Mouse (Mus musculus): ENCODE measurements around the gene Srrt. TPM values are rescaled to one million over a fixed set of nuclear protein-coding genes. Genes with fewer than 3 reads are reported as not detected.
A peak's percentile ranks its signal among the peaks of the same experiment; 100 is the strongest.

Gene Srrt
- polyA plus RNA-seq, 2 experiments: 50.2 to 93.4 TPM

DNA sequence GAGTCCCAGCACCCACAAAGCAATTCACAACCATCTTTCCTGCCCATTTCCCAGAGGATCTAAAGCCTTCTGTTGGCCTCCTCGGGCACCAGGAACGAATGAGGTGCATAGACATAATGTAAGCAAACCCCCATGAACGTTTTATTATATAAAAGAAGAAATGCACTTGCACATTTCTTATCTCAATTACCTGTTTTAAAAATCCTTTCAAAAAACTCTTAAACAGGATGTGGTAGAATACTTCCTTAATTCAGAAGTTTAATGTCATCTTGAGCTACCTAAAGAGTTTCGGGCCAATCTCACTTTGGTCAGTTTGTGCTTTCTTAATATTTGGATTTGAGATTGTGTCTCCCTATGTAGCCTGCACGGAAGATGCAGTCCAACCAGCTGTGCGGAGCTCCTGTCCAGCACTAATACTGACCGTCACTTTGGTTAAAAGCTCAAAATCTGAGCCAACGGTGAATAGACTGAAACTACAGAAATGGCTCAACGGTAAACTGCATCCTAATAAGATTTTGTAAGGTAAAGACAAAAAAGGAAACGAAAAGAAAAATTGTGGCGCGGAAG is 952 bp downstream of the Srrt start:
- Histone ChIP-seq H3K36me3 (replicated peaks; ENCODE audit: control insufficient read depth, insufficient read depth, low read depth) (peaks cover 45% of the 10 kb centered on the region), H3K4me1 (replicated peaks; ENCODE audit: control insufficient read depth in 2 of 2, insufficient read depth in 2 of 2, low read length in 1 of 2) (peaks cover 22 to 32% of the 10 kb centered on the region in 2 experiments), H3K27ac (peak overlapping the region; percentile 84), H3K27me3 (ENCODE audit: control insufficient read depth, insufficient read depth, low read length) (no peaks in the 10 kb centered on the region), H3K9ac (replicated peaks) (peak overlapping the region; percentile 99), H3K4me3 (ENCODE audit: insufficient read depth in 1 of 2, low read depth in 2 of 2, low read length in 2 of 2) (peak overlapping the region; percentile 94 to 96), H3K4me2 (ENCODE audit: low read depth) (peak overlapping the region; percentile 86), H3K9me3 (ENCODE audit: control insufficient read depth, low read length) (no peaks in the 10 kb centered on the region)
- ATAC-seq (ENCODE audit: insufficient read depth): no peak
- 6% methylated on average over 12 of the region's 12 CpGs for WGBS (ENCODE audit: insufficient replicate concordance)
- TF ChIP-seq EP300 (IDR thresholded peaks at IDR 0.05; ENCODE audit: low read depth): no peak
- no peak for TF ChIP-seq CTCF (IDR thresholded peaks at IDR 0.05; ENCODE audit: low read depth)
- DNase-seq (ENCODE audit: low read depth in 3 of 3, low spot score in 3 of 3): no peak

DNA sequence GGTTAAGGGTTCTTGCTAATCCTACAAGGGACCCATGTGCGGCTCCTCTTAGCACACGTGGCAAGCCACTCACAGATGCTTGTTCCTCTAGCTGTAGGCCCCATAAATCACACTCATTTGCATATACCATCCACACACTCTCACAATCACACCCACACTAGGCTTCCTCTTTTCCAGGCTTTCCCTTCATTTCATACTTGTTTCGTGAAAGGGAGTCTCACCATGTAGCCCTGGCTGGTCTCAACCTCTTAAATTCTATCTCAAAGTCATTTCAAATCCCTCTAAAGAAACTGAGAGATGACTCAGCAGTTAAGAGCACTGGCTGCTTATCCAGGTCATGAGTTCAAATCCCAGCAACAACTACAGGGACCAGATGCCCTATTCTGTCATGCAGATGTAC is 1.7 kb downstream of the Srrt start:
- peaks cover 22 to 32% of the 10 kb centered on the region in 2 experiments for H3K4me1 ChIP-seq (replicated peaks; ENCODE audit: control insufficient read depth in 2 of 2, insufficient read depth in 2 of 2, low read length in 1 of 2)
- H3K9ac ChIP-seq (replicated peaks): peak overlapping the region; percentile 99
- H3K4me2 ChIP-seq (ENCODE audit: low read depth): peak overlapping the region; percentile 86
- DNase-seq (ENCODE audit: low read depth in 3 of 3, low spot score in 3 of 3) (no peak), ATAC-seq (ENCODE audit: insufficient read depth) (no peak)
- 35% methylated on average over 3 of the region's 3 CpGs for WGBS (ENCODE audit: insufficient replicate concordance)
- H3K9me3 ChIP-seq (ENCODE audit: control insufficient read depth, low read length): no peaks in the 10 kb centered on the region
- H3K4me3 ChIP-seq (ENCODE audit: insufficient read depth in 1 of 2, low read depth in 2 of 2, low read length in 2 of 2): peak overlapping the region; percentile 47 to 96
- TF ChIP-seq CTCF (IDR thresholded peaks at IDR 0.05; ENCODE audit: low read depth): no peak
- peak overlapping the region; percentile 41 for H3K27ac ChIP-seq
- H3K36me3 ChIP-seq (replicated peaks; ENCODE audit: control insufficient read depth, insufficient read depth, low read depth): peaks cover 52% of the 10 kb centered on the region
- no peaks in the 10 kb centered on the region for H3K27me3 ChIP-seq (ENCODE audit: control insufficient read depth, insufficient read depth, low read length)

DNA sequence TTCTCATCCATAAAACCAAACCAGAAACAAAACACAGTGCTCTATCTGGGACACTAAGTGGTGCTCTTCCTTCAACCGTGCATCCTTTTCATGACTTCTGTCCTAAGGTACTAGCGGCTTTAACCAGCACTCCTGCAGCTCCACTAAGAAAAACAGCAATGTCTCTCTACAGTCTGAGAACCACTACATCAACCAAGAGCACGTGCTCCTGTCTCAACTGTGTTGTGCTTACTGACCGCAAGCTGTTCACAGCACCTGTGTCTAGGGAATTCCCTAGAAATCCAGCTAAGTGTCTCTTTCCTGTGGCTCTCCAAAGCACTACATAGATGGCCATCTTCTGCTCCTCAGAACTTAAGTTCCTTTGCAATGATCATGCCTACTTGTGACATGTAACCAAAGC is 2.7 kb downstream of the Srrt start:
- ATAC-seq (ENCODE audit: insufficient read depth): no peak
- DNase-seq (ENCODE audit: low read depth in 3 of 3, low spot score in 3 of 3): no peak
- no peaks in the 10 kb centered on the region for H3K9me3 ChIP-seq (ENCODE audit: control insufficient read depth, low read length)
- peak overlapping the region; percentile 99 for H3K9ac ChIP-seq (replicated peaks)
- peak overlapping the region; percentile 26 to 96 for H3K4me3 ChIP-seq (ENCODE audit: insufficient read depth in 1 of 2, low read depth in 2 of 2, low read length in 2 of 2)
- H3K27me3 ChIP-seq (ENCODE audit: control insufficient read depth, insufficient read depth, low read length): no peaks in the 10 kb centered on the region
- WGBS (ENCODE audit: insufficient replicate concordance): 76% methylated on average over 4 of the region's 4 CpGs
- peaks cover 22 to 32% of the 10 kb centered on the region in 2 experiments for H3K4me1 ChIP-seq (replicated peaks; ENCODE audit: control insufficient read depth in 2 of 2, insufficient read depth in 2 of 2, low read length in 1 of 2)
- H3K36me3 ChIP-seq (replicated peaks; ENCODE audit: control insufficient read depth, insufficient read depth, low read depth): peaks cover 62% of the 10 kb centered on the region
- no peak for TF ChIP-seq EP300 (IDR thresholded peaks at IDR 0.05; ENCODE audit: low read depth)
- TF ChIP-seq CTCF (IDR thresholded peaks at IDR 0.05; ENCODE audit: low read depth): no peak
- peak overlapping the region; percentile 86 for H3K4me2 ChIP-seq (ENCODE audit: low read depth)
- H3K27ac ChIP-seq: no peak overlapping the region

DNA sequence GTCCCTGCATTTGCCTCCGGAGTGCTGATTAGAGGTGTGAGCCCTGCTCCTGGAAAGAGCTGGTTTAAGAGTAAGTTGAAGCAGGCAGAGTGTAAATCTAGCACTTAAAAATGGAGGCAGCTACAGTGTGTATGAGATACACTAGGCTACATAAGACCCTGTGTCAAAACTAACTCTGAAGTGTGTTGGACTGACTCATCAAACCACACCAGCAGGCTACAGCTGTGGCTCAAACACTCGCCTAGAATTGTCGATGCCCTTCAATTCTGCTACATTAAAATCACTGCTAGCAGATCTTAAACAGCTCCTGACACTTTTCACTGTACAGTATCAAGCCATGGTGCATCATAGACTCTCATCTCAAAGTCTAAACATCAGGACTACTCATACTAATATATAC is 3.3 kb downstream of the Srrt start:
- peak overlapping the region; percentile 86 for H3K4me2 ChIP-seq (ENCODE audit: low read depth)

DNA sequence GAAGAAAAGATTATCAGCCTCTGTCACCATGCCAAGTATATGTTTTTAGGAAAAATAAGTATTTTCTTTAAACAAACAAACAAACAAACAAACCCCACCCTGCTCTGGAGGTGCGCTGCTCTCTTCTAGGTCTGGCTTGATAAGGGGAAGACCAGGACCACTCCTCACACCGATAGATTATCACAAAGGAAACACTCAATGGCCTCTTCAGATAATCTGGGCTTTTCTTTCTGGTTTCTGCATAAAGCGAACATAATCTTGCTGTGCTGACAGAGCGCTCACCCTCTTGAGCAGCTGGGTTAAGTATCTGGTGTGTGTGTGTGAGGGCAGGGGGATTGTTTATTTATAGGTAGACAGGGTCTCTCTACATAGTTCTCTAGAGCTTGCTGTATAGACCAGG is 3.9 kb downstream of the Srrt start:
- WGBS (ENCODE audit: insufficient replicate concordance): 20% methylated on average over 4 of the region's 4 CpGs
- DNase-seq (ENCODE audit: low read depth in 3 of 3, low spot score in 3 of 3) (no peak), ATAC-seq (ENCODE audit: insufficient read depth) (no peak)
- peaks cover 22 to 32% of the 10 kb centered on the region in 2 experiments for H3K4me1 ChIP-seq (replicated peaks; ENCODE audit: control insufficient read depth in 2 of 2, insufficient read depth in 2 of 2, low read length in 1 of 2)
- no peak overlapping the region for H3K4me3 ChIP-seq (ENCODE audit: insufficient read depth in 1 of 2, low read depth in 2 of 2, low read length in 2 of 2)
- no peaks in the 10 kb centered on the region for H3K27me3 ChIP-seq (ENCODE audit: control insufficient read depth, insufficient read depth, low read length)
- H3K36me3 ChIP-seq (replicated peaks; ENCODE audit: control insufficient read depth, insufficient read depth, low read depth): peaks cover 69% of the 10 kb centered on the region
- no peak overlapping the region; the same call in 1 of the 2 replicates for H3K4me2 ChIP-seq (ENCODE audit: low read depth)
- no peak overlapping the region for H3K27ac ChIP-seq
- H3K9me3 ChIP-seq (ENCODE audit: control insufficient read depth, low read length): no peaks in the 10 kb centered on the region
- peak overlapping the region; percentile 20; the same call in 1 of the 2 replicates for H3K9ac ChIP-seq (replicated peaks)
- no peak for TF ChIP-seq EP300 (IDR thresholded peaks at IDR 0.05; ENCODE audit: low read depth)
- TF ChIP-seq CTCF (IDR thresholded peaks at IDR 0.05; ENCODE audit: low read depth): no peak

More for the DNA sequence above, 3.3 kb downstream of the Srrt start:
- Histone ChIP-seq H3K27me3 (ENCODE audit: control insufficient read depth, insufficient read depth, low read length) (no peaks in the 10 kb centered on the region), H3K9me3 (ENCODE audit: control insufficient read depth, low read length) (no peaks in the 10 kb centered on the region), H3K36me3 (replicated peaks; ENCODE audit: control insufficient read depth, insufficient read depth, low read depth) (peaks cover 66% of the 10 kb centered on the region), H3K4me3 (ENCODE audit: insufficient read depth in 1 of 2, low read depth in 2 of 2, low read length in 2 of 2) (no peak overlapping the region; a peak in 1 of 4 replicates), H3K9ac (replicated peaks) (peak overlapping the region; percentile 28; the same call in 1 of the 2 replicates), H3K27ac (no peak overlapping the region), H3K4me1 (replicated peaks; ENCODE audit: control insufficient read depth in 2 of 2, insufficient read depth in 2 of 2, low read length in 1 of 2) (peaks cover 22 to 32% of the 10 kb centered on the region in 2 experiments)
- no peak for ATAC-seq (ENCODE audit: insufficient read depth)
- TF ChIP-seq CTCF (IDR thresholded peaks at IDR 0.05; ENCODE audit: low read depth) (no peak), EP300 (IDR thresholded peaks at IDR 0.05; ENCODE audit: low read depth) (no peak)
- WGBS (ENCODE audit: insufficient replicate concordance): 67% methylated on average over 3 of the region's 3 CpGs
- no peak for DNase-seq (ENCODE audit: low read depth in 3 of 3, low spot score in 3 of 3)
